Mouse (Mus musculus): ENCODE results near the gene Ncoa5. TPM values are rescaled to one million over a fixed set of nuclear protein-coding genes. Genes with fewer than 3 reads are reported as not detected.

Gene Ncoa5
- total and polyA plus RNA-seq, 3 experiments = 41.8 to 50.0 (median 45.7) TPM

DNA sequence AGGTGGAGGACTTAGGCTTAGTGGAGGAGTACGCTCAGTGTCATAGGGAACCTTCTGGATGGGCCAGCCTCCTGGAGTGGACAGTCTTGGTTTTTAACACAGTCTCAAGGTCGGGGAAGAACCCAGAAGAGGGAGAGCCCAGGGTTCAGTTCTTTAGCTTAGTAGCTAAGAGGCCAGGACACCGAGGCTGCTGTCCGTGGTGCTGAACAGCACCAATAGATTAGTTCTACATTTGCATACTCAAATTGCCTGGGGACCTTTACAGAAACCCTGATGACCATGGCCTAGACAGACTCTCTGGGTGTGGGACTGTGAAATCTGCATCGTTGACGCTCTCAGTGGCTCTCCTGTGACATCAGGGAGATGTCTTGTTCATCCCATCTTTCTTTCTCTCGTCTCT, 54.9 kb downstream of the Ncoa5 start:
- ATAC-seq (ENCODE audit: extremely low read depth, insufficient number of reproducible peaks, low FRiP score, poor library complexity, severe bottlenecking) (no peak; the same call in 1 of the 2 replicates), DNase-seq (ENCODE audit: low spot score) (peak; percentile 47)
- no peaks in the 10 kb centered on the region for H3K36me3 ChIP-seq (replicated peaks)
- H3K4me3 ChIP-seq (ENCODE audit: low read depth, low read length) = no peak overlapping the region
- no peaks in the 10 kb centered on the region for H3K4me1 ChIP-seq (ENCODE audit: insufficient read depth, low read depth, low read length)
- H3K9me3 ChIP-seq (replicated peaks) = no peaks in the 10 kb centered on the region
- TF ChIP-seq TAL1 (conservative IDR thresholded peaks at IDR 0.05; ENCODE audit: low read depth, low read length) (no peak), CTCF (IDR thresholded peaks at IDR 0.05; ENCODE audit: low read depth, low read length) (no peak)
- H3K27me3 ChIP-seq (ENCODE audit: insufficient read depth, low read length) = no peaks in the 10 kb centered on the region

- Histone ChIP-seq H3K36me3 (replicated peaks) (no peaks in the 10 kb centered on the region), H3K4me1 (ENCODE audit: insufficient read depth, low read depth, low read length) (no peaks in the 10 kb centered on the region), H3K4me3 (ENCODE audit: low read depth, low read length) (no peak overlapping the region), H3K9me3 (replicated peaks) (no peaks in the 10 kb centered on the region), H3K27me3 (ENCODE audit: insufficient read depth, low read length) (no peaks in the 10 kb centered on the region)
- no peak for TF ChIP-seq GATA2 (IDR thresholded peaks at IDR 0.05; ENCODE audit: borderline replicate concordance, low read depth, low read length)
- no peak for TF ChIP-seq POLR2AphosphoS5 (IDR thresholded peaks at IDR 0.05; ENCODE audit: insufficient replicate concordance, low read depth, low read length)
- no peak for TF ChIP-seq CTCF (IDR thresholded peaks at IDR 0.05; ENCODE audit: low read depth, low read length)
- TF ChIP-seq TAL1 (conservative IDR thresholded peaks at IDR 0.05; ENCODE audit: low read depth, low read length) = no peak
- TF ChIP-seq GATA1 (IDR thresholded peaks at IDR 0.05; ENCODE audit: borderline replicate concordance, low read length) = no peak
- ATAC-seq (ENCODE audit: extremely low read depth, insufficient number of reproducible peaks, low FRiP score, poor library complexity, severe bottlenecking) (no peak), DNase-seq (ENCODE audit: low spot score) (no peak)
Measured at GRCm38 (mm10) chr2:164975611-164976010, 59.1 kb downstream of the Ncoa5 start.

GRCm38 (mm10) chr2:164972646-164973045, 62.0 kb downstream of the Ncoa5 start:
- H3K36me3 ChIP-seq (replicated peaks) = no peaks in the 10 kb centered on the region
- no peaks in the 10 kb centered on the region for H3K27me3 ChIP-seq (ENCODE audit: insufficient read depth, low read length)
- ATAC-seq (ENCODE audit: extremely low read depth, insufficient number of reproducible peaks, low FRiP score, poor library complexity, severe bottlenecking) (no peak), DNase-seq (ENCODE audit: low spot score) (no peak)
- H3K4me3 ChIP-seq (ENCODE audit: low read depth, low read length) = no peak overlapping the region
- TF ChIP-seq GATA1 (IDR thresholded peaks at IDR 0.05; ENCODE audit: borderline replicate concordance, low read length) (no peak), POLR2AphosphoS5 (IDR thresholded peaks at IDR 0.05; ENCODE audit: insufficient replicate concordance, low read depth, low read length) (no peak), GATA2 (IDR thresholded peaks at IDR 0.05; ENCODE audit: borderline replicate concordance, low read depth, low read length) (no peak), CTCF (IDR thresholded peaks at IDR 0.05; ENCODE audit: low read depth, low read length) (no peak), TAL1 (conservative IDR thresholded peaks at IDR 0.05; ENCODE audit: low read depth, low read length) (no peak)
- no peaks in the 10 kb centered on the region for H3K4me1 ChIP-seq (ENCODE audit: insufficient read depth, low read depth, low read length)
- peaks cover 8% of the 10 kb centered on the region; the same call in 1 of the 2 replicates for H3K9me3 ChIP-seq (replicated peaks)

GRCm38 (mm10) chr2:164970631-164971196, 64.0 kb downstream of the Ncoa5 start:
- ATAC-seq (ENCODE audit: extremely low read depth, insufficient number of reproducible peaks, low FRiP score, poor library complexity, severe bottlenecking) (no peak), DNase-seq (ENCODE audit: low spot score) (no peak)
- Histone ChIP-seq H3K4me1 (ENCODE audit: insufficient read depth, low read depth, low read length) (no peaks in the 10 kb centered on the region), H3K36me3 (replicated peaks) (no peaks in the 10 kb centered on the region), H3K27me3 (ENCODE audit: insufficient read depth, low read length) (no peaks in the 10 kb centered on the region), H3K4me3 (ENCODE audit: low read depth, low read length) (no peak overlapping the region), H3K9me3 (replicated peaks) (peaks cover 8% of the 10 kb centered on the region; the same call in 1 of the 2 replicates)
- TF ChIP-seq CTCF (IDR thresholded peaks at IDR 0.05; ENCODE audit: low read depth, low read length) = no peak
- TF ChIP-seq GATA1 (IDR thresholded peaks at IDR 0.05; ENCODE audit: borderline replicate concordance, low read length) = no peak
- no peak for TF ChIP-seq GATA2 (IDR thresholded peaks at IDR 0.05; ENCODE audit: borderline replicate concordance, low read depth, low read length)
- TF ChIP-seq TAL1 (conservative IDR thresholded peaks at IDR 0.05; ENCODE audit: low read depth, low read length) = no peak
- no peak for TF ChIP-seq POLR2AphosphoS5 (IDR thresholded peaks at IDR 0.05; ENCODE audit: insufficient replicate concordance, low read depth, low read length)

DNA sequence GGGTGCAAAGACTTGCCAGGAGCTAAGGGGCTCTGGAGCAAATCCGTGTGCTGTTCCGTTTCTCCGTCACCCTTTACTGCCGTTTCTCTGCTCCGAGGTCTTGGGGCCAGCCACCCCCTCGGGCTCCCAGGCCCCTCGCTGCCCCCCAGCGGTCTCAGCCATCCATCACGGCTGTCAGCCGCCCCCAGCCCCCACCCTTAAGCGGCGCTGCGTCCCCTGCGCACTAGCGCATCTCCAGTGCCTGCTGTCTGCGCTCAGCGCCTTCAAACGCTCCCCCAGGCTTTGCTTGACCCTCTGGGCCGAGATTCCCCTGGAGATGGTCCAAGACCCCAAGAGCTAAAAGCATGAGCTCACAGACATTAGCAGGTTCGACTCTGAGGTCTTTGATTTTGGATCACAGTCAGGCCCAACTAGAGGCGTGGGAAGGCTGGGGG, 65.3 kb downstream of the Ncoa5 start:
- DNase-seq (ENCODE audit: low spot score) (no peak), ATAC-seq (ENCODE audit: extremely low read depth, insufficient number of reproducible peaks, low FRiP score, poor library complexity, severe bottlenecking) (no peak)
- TF ChIP-seq TAL1 (conservative IDR thresholded peaks at IDR 0.05; ENCODE audit: low read depth, low read length) (no peak), POLR2AphosphoS5 (IDR thresholded peaks at IDR 0.05; ENCODE audit: insufficient replicate concordance, low read depth, low read length) (no peak), GATA1 (IDR thresholded peaks at IDR 0.05; ENCODE audit: borderline replicate concordance, low read length) (no peak), GATA2 (IDR thresholded peaks at IDR 0.05; ENCODE audit: borderline replicate concordance, low read depth, low read length) (no peak), CTCF (IDR thresholded peaks at IDR 0.05; ENCODE audit: low read depth, low read length) (no peak)
- H3K9me3 ChIP-seq (replicated peaks) = peaks cover 8% of the 10 kb centered on the region; the same call in 1 of the 2 replicates
- H3K4me3 ChIP-seq (ENCODE audit: low read depth, low read length) = no peak overlapping the region
- H3K36me3 ChIP-seq (replicated peaks) = no peaks in the 10 kb centered on the region
- H3K27me3 ChIP-seq (ENCODE audit: insufficient read depth, low read length) = no peaks in the 10 kb centered on the region
- H3K4me1 ChIP-seq (ENCODE audit: insufficient read depth, low read depth, low read length) = no peaks in the 10 kb centered on the region

DNA sequence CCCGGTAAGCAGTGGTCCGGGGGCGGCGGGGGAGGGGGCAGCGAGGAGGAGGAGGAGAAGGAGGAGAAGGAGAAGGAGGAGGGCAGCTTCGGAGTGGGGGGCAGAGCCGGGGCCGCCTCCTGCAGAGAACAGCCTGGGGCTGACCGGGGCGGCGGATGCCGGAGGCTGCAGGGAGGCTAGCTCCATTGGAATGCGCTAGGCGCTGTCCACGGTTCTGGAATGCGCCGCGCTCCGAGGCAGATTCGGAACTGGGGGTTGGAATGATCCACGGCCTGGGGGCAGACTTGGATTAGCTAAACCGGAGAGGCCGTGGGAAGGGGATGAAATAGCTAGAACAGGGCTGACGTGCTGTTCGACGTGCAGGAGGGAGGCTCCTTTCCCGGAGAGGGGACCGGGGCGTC, 66.2 kb downstream of the Ncoa5 start:
- no peaks in the 10 kb centered on the region for H3K36me3 ChIP-seq (replicated peaks)
- peaks cover 8% of the 10 kb centered on the region; the same call in 1 of the 2 replicates for H3K9me3 ChIP-seq (replicated peaks)
- no peaks in the 10 kb centered on the region for H3K27me3 ChIP-seq (ENCODE audit: insufficient read depth, low read length)
- H3K4me3 ChIP-seq (ENCODE audit: low read depth, low read length) = no peak overlapping the region
- TF ChIP-seq CTCF (IDR thresholded peaks at IDR 0.05; ENCODE audit: low read depth, low read length) (no peak), GATA1 (IDR thresholded peaks at IDR 0.05; ENCODE audit: borderline replicate concordance, low read length) (no peak), GATA2 (IDR thresholded peaks at IDR 0.05; ENCODE audit: borderline replicate concordance, low read depth, low read length) (no peak), TAL1 (conservative IDR thresholded peaks at IDR 0.05; ENCODE audit: low read depth, low read length) (no peak), POLR2AphosphoS5 (IDR thresholded peaks at IDR 0.05; ENCODE audit: insufficient replicate concordance, low read depth, low read length) (no peak)
- ATAC-seq (ENCODE audit: extremely low read depth, insufficient number of reproducible peaks, low FRiP score, poor library complexity, severe bottlenecking) (no peak), DNase-seq (ENCODE audit: low spot score) (no peak)
- H3K4me1 ChIP-seq (ENCODE audit: insufficient read depth, low read depth, low read length) = no peaks in the 10 kb centered on the region

Data from G1E (cell line).